Mouse (Mus musculus) CH12.LX (cell line): ENCODE data around the gene Abi3bp.

ENCODE experiments used
- BHLHE40 ChIP-seq: IDR thresholded peaks from 2 replicates; pipeline ENCODE4 v1.6.1; 2011; ENCODE audit warnings: mild to moderate bottlenecking, low read depth, low read length, improper control_type of control experiment
- CHD1 ChIP-seq: IDR thresholded peaks from 2 replicates; pipeline ENCODE4 v1.6.1; 2012; ENCODE audit warnings: low read depth, low read length, improper control_type of control experiment, inconsistent platforms
- CTCF ChIP-seq, 2 experiments: IDR thresholded peaks in 1 of 2; conservative IDR thresholded peaks in 1 of 2; 2 replicates each; pipeline ENCODE4 v1.5.1; 2011 to 2012; ENCODE audit warnings: low read depth in 2 of 2, low read length in 2 of 2, improper control_type of control experiment in 1 of 2, inconsistent platforms in 1 of 2, mild to moderate bottlenecking in 1 of 2, moderate library complexity in 1 of 2
- E2F4 ChIP-seq: IDR thresholded peaks from 2 replicates; pipeline ENCODE4 v1.6.1; 2011; ENCODE audit warnings: low read depth, low read length, improper control_type of control experiment; ENCODE audit not compliant: insufficient replicate concordance
- EP300 ChIP-seq: IDR thresholded peaks from 2 replicates; pipeline ENCODE4 v1.6.1; 2011; ENCODE audit warnings: low read length, improper control_type of control experiment
- KAT2A ChIP-seq: IDR thresholded peaks from 2 replicates; pipeline ENCODE4 v1.6.1; 2012; ENCODE audit warnings: low read length, improper control_type of control experiment, inconsistent platforms; ENCODE audit not compliant: insufficient replicate concordance
- MEF2A ChIP-seq: IDR thresholded peaks from 2 replicates; pipeline ENCODE4 v1.6.1; 2014; ENCODE audit warnings: low read depth, mild to moderate bottlenecking, inconsistent platforms, low read length, improper control_type of control experiment, borderline replicate concordance
- MXI1 ChIP-seq: IDR thresholded peaks from 2 replicates; pipeline ENCODE4 v1.6.1; 2011; ENCODE audit warnings: mild to moderate bottlenecking, low read depth, low read length, improper control_type of control experiment
- MYC ChIP-seq: IDR thresholded peaks from 2 replicates; pipeline ENCODE4 v1.6.1; 2011; ENCODE audit warnings: low read depth, mild to moderate bottlenecking, improper control_type of control experiment, low read length
- POLR2A ChIP-seq: IDR thresholded peaks from 2 replicates; pipeline ENCODE4 v1.6.1; 2011; ENCODE audit warnings: low read depth, mild to moderate bottlenecking, improper control_type of control experiment, low read length
- ZKSCAN1 ChIP-seq: IDR thresholded peaks from 2 replicates; pipeline ENCODE4 v1.6.1; 2012; ENCODE audit warnings: low read depth, inconsistent platforms, low read length, improper control_type of control experiment, borderline replicate concordance

DNA sequence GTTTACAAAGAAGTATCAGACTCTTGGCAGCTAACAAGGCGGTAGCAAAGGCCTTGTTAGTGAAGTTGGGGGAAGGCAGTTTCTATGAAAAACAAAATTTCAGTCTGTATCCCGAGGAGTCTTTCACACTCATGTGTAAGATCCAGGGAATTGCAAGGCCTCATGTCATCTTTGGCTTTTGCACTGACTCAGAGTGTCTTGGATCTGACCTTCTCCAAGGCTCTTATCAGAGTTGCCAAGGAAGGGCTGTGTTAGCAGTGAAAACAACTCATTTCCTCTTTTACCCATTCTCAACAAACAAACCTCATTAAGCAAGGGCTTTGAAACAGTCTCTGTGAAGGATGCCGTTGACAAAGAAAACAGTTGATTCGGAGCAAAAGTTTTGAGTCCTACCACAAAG is 17.6 kb downstream of the Abi3bp start:
- TF ChIP-seq E2F4 (no peak), CTCF (conservative IDR thresholded peaks at IDR 0.05 in 1 of 2, IDR thresholded peaks at IDR 0.05 in 1 of 2; ENCODE audit: low read depth in 2 of 2, low read length in 2 of 2) (no peak), POLR2A (no peak), BHLHE40 (no peak), MEF2A (no peak), ZKSCAN1 (no peak), KAT2A (no peak), MYC (no peak), CHD1 (no peak), MXI1 (no peak), EP300 (no peak)
